Mouse (Mus musculus) left cerebral cortex, postnatal 4 days (tissue): Measurements from ENCODE around the gene Rsbn1. TPM values are rescaled to one million over a fixed set of nuclear protein-coding genes. Genes with fewer than 3 reads are reported as not detected.

Experiments
- DNase-seq: peaks from one replicate; pipeline ENCODE4 v3.0.0-alpha.2; 2022
- intact Hi-C: fragments of 180-260 bp; cut with DNase I; formaldehyde crosslinking; loops from one replicate; pipeline ENCODE4 v1.15.1; 2025
- total RNA-seq, 2 experiments: library from RNA; stranded (reverse); gene quantifications; 2 replicates each; pipeline ENCODE4 v1.2.3; 2021

Gene Rsbn1
- total RNA-seq, result 10 to 100 TPM; 27.0 to 29.2 TPM

DNA sequence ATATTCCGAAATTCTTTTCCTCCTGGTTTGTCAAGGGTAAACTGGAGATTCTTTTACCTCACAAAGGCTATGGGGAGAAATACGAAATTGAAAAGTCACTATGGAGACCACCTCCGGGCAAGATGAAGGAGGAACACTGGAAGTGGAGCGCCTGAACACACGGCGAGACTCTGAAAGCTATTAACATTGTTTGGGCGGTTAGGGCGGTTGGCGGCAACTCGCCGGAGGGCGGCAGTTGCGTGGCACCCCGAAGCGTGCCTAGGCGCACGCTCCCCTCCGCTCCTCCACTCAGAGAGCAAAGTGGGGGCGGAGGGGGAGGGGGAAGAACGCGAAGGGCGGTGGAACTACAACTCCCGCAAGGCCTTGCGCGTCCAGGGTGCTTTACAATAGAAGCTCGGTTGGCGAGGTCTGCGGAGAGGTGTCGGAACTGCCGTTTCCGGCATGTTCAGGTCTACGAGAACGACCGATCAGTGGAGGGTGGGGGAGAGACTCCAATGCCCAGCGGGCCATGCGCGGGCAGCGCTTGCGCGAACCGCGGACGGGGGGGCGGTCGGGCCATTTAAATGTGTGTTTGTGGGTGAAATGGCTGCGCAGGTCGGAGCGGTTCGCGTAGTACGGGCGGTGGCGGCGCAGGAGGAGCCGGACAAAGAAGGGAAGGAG, at the start of gene Rsbn1:
Gene Rsbn1, plus strand, starts transcription at position 111 of the 660 bp plus-strand sequence.
- peak; percentile 99 for DNase-seq
- intact Hi-C loops, result no loop called here

DNA sequence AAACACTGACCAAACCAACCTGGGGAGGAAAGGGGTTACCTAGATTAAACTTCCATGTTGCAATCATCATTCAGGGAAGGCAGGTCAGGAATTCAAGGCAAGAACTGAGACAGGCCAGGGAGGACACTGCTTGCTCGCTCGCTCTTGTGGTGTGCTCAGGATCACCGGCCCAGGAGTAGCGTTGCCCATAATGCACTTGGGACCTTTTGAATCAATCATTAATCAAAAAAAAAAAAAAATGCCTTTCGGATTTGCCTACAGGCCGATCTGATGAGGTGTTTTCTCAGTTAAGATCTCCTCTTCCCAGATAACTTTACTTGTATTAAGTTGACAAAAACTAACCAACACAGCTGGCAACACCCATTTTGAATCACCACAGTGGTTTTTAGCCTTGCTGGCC, 49.7 kb upstream of the Rsbn1 start:
- intact Hi-C loops, result no loop called here
- no peak for DNase-seq

DNA sequence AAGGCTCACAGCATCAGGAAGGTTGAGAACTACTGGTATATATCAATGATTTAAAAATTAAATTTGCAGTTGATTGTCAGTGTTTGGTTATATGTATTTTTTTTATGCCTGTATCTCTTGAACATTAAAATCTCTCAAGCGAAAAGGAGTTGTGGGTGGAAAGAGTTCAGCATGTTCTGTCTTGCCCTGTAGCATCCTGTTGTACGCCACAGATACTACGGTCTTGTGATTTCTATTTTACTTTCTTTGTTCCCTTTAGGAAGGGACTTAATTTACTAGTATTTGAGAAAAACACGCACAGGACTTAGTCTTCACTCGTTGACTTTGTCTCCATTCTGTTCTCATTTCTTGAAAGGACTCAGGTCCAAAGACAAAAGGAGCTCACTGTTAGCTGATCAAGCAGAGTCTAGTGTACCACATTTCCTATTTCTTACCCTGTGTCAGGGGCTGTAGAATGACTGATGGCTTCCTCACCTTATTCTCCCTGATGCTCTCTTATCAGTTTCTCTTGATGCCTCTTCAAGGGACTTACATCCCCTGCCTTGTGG, 46.4 kb upstream of the Rsbn1 start:
- no peak for DNase-seq
- intact Hi-C loops, result no loop called here

DNA sequence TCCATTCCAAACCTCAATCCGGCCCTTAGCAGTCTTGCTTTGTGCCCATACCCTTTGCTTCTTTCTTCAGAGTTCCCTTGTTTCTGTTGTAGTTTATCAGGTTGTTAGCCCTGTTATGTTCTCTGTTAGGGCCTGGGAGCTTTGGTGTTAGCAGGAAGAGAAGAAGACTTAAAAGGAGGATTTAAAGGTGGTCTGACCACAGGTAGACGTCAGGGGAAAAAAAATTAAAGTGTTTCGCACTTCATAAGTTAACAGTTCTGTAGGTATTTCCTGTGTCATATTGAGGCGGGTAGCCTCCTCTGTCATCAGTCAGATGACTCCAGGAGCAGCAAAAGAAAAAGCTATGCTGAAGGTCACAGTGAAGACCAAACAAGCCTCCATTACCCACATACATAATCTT, 45.9 kb upstream of the Rsbn1 start:
- intact Hi-C loops, result no loop called here
- DNase-seq, result no peak

DNA sequence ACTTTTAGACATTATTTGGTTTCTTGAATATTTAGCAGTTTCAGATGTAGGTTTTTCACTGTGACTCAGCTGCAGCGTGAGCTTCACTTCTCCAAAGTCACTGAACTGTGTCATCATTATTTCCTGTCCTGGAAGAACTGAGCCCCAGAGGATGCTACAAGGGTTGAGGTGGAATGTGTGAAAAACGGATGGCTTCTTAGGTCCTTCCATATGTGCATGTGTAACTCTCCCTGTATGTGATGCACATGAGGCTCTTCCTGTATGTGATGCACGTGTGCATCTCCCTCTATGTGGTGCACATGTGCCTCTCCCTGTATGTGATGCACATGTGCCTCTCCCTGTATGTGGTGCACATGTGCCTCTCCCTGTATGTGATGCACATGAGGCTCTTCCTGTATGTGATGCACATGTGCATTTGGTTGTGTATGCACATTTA, 41.2 kb upstream of the Rsbn1 start:
- intact Hi-C loops, result no loop called here
- DNase-seq, result no peak

DNA sequence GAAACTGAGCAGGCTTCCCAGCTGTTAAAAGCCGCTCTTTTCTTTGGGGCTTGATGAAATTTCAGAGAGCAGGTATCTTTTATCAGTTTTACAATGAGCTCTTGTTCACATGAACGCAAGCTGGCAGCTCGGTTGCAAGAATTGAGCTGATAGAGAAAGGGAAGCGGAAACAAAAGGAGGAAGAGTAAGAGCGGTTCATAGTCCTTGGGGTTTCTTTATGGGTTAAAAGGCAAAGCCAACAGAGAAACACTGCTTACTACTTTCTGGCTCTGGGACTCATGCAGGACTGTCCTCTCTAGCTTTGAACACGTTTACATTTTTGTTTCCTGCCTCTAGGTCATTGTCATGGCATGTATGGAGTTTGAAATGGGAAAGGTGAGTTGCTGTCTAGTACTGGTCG, 39.6 kb upstream of the Rsbn1 start:
- DNase-seq, result no peak
- intact Hi-C loops, result no loop called here

DNA sequence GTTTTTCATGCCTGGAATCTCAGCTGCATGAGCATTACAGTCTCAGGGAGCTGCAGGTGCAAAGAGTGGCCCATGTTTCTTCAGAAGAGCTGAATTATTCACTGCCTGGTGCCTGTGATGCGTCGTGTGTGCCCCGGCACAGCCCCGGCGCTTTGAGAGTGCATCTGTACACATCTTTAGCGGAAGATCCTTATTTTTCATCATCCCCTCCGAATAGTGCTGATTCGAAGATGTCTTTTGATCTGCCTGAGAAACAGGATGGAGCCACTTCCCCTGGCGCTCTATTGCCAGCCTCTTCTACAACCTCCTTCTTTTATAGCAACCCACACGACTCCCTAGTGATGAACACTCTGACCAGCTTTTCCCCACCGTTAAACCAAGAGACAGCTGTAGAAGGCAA, 28.0 kb upstream of the Rsbn1 start:
- no peak for DNase-seq
- intact Hi-C loops, result no loop called here

DNA sequence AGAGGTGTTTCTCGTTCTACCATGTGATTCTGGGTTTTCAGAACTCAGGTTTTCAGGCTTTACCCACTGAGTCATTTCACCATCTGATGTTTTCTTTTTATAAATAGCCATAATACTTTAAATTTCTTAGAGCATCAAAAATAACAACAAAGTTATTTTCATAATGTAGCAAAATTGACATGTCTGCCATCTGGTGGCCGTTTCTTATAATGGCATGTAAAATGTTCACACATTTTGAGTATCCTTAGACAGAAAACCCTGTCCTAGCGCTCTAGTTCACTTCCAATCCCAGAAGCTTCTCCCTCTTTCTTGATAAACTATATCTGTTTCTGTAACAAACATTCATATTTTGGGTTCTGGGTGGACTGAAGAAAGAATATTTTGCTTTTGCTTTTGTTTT, 26.3 kb upstream of the Rsbn1 start:
- intact Hi-C loops, result no loop called here
- peak; percentile 19 for DNase-seq

DNA sequence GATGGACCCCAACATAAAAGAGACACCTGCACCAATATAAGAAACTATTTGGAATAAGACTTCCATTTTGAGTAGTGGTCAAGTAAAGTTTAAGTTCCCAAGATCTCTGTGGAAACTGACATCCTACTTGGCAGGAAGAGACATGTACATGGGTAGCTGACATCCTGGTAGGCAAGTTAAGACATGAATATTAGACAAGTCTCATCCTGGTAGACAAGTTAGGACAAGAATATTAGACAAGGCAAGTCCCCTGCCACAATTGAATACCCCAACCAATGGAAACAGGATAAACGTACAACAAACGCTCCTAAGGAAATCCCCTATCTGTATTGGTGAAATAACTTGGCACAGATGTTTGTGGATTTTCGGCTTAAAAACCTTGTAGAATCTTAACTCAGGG, 20.5 kb upstream of the Rsbn1 start:
- intact Hi-C loops, result no loop called here

DNA sequence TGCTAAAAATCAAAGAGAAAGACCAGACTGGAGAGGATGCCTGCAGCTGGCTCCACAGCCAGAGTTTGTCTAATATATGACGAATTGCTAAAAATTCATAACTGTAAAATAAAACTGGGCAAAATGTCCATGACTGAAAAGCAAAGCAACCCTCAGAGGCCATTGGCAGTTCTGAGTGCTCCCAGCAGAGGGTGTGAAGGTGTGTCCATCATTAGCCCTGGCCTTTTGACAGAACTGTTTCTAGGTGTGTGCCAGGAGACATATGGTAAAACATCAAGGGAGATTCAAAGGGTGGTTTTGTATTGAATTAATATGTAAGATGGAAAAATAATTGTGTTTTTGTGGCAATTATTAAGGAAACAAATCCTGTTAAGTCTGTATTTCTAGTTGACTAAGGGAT, 9.2 kb upstream of the Rsbn1 start:
- intact Hi-C loops, result no loop called here
- peak; percentile 19 for DNase-seq

More for the DNA sequence above, 20.5 kb upstream of the Rsbn1 start:
- DNase-seq, result no peak

DNA sequence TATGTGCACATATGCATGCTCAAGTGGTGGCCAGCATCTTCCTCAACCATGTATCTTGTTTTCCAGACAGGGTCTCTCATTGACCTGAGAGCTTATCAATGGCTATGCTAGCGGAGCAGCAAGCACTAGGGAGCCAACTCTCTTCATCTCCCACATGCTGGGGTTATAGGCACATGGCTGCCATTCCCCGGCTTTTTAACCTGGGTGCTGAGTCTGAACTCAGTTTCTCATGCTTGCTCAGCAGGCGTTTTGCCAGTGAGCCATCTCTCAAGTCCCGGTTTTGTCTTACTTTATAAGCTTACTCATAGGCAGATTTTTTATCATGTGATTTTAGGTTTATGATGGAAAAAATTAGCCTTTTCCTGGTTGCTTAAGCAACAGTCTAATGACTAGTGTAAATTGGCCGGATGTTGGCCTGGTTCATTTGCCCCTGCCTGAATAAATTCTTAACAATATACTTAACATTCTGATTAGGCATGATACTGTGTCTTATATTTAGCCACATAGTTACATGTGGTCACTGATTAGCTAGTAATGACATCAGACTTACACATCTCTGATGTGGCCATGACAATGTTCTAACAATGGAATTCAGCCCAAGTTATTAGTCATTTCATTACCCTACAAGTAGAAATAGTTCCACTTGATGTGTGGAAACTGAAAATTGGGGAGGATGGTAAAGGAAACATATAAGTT, 6.4 kb upstream of the Rsbn1 start:
- intact Hi-C loops, result no loop called here
- no peak for DNase-seq

DNA sequence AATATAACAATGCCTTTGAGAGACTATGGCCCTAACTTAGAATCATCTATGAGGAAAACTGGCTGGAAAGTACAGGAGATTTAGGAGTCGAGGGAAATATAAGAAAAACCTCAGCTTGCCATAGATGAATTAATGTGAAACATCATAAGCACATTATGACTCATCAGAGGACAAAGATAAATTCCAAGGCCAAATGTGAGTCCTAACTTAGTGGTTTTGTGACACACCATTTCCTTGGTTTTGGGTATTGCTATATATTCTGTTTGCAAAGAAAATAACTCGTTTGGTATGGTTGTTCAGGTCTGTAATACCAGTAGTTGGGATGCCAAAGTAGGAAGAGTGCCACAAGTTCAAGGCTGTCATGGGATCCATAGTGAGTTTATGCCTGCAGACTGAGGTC, 5.1 kb upstream of the Rsbn1 start:
- intact Hi-C loops, result no loop called here
- no peak for DNase-seq

DNA sequence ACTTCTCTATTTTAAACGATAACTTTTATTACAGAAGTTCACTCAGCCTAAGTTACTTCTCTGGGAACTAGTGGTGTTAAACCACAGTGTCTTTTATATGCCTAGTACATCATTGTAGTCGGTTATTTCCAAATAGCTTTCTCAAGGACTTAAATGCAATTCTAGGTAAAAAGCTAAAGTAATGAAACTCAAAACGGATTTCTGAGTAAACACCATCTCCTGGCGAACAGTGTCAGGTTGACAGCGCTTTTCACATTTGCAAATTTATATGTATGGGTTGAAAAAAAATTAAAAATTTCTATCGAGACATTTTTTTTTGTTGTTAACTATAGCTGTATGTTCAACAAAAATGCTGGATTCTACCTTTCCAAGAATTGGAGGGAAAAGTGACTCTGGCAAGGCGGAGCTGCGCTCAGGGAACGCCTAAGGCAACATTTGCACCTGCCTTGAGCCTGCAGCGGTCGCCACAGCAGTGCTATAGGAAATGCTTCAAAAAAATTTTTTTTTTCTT, 414 bp upstream of the Rsbn1 start:
- peak; percentile 11 for DNase-seq
- intact Hi-C loops, result no loop called here

DNA sequence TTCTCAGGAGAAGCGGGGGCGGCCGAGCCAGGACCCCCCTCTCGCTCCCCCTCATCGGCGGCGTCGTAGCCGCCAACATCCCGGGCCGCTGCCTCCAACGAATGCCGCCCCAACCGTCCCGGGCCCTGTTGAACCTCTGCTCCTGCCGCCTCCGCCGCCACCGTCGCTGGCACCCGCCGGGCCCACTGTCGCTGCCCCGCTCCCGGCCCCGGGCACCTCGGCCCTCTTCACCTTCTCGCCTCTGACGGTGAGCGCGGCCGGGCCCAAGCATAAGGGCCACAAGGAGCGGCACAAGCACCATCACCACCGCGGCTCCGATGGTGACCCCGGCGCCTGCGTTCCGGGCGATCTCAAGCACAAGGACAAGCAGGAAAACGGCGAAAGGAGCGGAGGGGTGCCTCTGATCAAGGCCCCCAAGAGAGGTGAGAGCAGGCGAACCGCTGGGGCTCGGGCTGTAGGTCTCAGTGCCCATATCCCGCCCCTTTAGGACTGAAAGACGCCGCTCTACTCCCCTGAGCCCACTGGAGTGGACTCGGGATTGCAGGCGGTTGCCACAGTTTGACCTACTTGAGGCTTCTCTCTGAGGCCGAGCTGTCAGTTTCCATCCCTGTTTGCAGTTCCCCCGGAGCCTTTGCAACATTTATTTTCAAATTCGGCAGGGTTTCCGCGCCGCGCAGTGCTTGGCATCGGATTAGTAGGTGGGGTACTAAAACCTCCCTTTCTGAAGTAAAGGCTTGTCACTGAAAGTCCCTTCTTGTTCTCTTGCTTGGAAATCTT, 1.0 kb downstream of the Rsbn1 start:
- intact Hi-C loops, result no loop called here

DNA sequence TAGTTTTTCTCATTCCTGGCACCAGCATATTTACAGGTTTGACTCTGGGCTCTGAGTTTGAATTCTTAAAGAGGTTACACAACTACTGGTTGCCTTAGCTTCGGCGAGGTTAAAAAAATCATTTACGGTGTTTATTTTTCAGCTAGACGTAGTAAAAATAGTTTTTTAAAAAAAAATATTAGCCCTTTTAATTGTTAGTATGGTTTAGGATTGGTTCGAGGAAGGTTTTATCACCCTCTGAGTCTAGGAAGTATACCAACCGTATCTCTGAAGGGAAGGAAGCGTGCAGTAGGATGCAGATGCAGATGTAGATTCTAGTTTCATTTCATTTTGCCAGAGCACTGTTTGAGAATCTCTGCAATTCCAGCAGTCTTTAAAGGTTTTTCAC, 1.6 kb downstream of the Rsbn1 start:
- DNase-seq, result no peak
- intact Hi-C loops, result no loop called here

More for the DNA sequence above, 1.0 kb downstream of the Rsbn1 start:
- peak; percentile 45 for DNase-seq

DNA sequence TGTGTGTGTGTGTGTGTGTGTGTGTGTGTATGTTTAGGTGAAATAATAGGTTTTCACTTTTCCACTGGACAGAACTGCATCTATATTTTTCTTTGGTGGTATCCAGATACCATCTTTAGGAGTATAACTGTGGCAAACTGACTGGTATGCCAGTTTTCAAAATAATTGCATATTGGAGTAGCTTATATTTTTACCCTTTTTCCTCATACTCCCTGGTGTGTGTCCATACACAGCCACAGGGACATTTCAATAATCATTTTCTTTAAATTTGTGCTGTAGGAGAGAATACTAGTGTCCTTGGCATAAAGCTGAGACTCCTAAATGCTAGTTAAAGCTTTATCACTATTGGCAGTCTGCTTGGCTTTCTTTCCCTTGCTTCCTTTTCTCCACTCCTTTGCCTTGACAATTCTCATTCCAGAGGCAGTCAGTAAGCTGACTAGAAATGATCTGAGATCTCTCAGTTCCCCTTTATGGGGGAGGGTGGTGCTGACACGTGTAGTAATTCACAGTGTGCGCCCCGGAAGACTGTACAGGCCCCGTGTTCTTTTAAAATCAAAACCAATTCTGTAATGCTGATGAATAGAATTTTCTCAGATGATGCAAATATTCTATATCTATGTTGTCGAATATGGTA, 2.4 kb downstream of the Rsbn1 start:
- intact Hi-C loops, result no loop called here
- DNase-seq, result no peak

DNA sequence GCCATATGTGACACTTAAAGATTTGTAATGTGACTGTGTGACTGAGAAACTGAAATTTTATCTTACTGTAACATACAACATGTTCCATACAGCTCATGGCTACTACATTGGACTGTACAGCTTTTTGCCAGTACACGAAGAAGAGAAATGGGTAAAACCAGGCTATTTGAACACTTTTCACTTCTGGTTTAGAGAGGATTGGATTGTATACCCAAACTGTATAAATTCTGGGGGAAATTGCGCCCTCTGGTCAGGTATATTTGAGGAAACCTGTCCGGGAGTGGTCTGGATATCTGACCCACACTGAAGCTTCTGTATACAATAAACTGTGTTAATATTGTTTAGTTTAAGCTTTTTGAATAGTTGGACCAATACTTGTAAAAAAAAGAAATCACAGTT, 2.9 kb downstream of the Rsbn1 start:
- intact Hi-C loops, result no loop called here
- DNase-seq, result no peak

DNA sequence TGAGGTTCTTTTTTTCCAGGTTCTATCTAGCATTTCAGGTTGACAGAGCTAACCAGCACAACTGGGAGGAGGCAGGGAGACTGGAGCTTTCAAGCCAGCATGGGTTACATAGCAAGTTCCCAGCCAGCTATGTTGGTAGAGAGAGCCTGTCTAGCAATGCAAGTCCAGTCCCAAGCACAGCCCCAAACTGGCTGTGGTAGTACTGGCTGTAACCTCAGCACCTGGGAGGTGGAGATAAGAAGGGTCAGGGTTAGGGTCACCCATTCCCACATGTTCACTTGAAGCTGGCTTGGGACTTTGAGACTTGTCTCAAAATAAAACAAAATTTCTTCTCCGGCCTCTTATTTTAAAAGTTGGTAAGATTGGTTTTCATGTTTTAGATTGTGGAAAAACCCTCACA, 6.2 kb downstream of the Rsbn1 start:
- intact Hi-C loops, result no loop called here
- no peak for DNase-seq

DNA sequence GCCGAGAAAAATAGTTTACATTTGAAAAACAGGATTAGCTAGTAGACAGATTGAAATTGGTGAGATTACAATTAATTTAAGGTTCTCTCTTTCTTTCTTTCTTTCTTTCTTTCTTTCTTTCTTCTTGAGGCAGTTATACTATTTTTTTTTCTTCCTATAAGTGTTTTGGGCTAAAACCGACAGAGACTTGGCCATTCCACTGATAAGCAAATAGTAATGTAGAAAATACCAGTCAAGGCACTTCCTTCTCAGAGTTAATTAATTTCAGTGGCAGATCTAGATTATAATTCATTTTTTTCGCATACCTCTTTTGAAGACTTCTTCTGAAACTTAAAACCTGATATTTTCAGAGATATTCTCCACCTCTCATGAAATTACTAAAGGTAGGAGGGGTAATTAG, 11.4 kb downstream of the Rsbn1 start:
- DNase-seq, result no peak
- intact Hi-C loops, result loop anchor here (5.0 kb wide), 1 partner anchor 37 kb away; no protein-coding TSS in a partner anchor

DNA sequence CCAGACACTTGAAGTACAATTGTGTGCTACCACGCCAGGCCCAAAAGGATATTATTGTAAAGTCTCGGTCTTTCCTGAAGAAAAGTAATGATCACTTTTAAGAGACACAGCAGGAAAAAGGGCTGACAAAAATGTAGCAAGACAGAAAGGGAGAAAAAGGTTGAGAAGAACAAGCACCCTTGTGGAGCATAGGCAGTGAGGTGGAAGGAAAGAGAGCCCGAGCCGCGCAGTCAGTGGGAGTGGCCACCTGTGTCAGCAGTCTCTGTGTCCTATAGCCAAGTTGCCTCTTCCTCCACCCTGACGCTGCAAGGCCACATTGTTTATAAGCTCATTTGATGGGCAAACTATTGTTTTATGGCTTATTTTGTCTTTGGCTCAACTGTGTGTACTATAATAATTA, 13.6 kb downstream of the Rsbn1 start:
- intact Hi-C loops, result loop anchor here (5.0 kb wide), 1 partner anchor 35 kb away; no protein-coding TSS in a partner anchor

More for the DNA sequence above, 13.6 kb downstream of the Rsbn1 start:
- DNase-seq, result peak; percentile 12
